Mouse (Mus musculus) erythroblast, embryonic 14.5 days (primary cell): ENCODE results near the gene Zswim8.

Experiments
- GATA1 ChIP-seq: IDR thresholded peaks from 2 replicates; pipeline ENCODE4 v1.6.1; 2012; ENCODE audit warnings: low read length, inconsistent platforms, mixed read lengths
- TAL1 ChIP-seq: IDR thresholded peaks from 3 replicates; pipeline ENCODE4 v1.6.1; 2012; ENCODE audit warnings: low read length, inconsistent platforms, mixed read lengths

- TF ChIP-seq GATA1: no peak
- TF ChIP-seq TAL1: no peak
Measured at GRCm38 (mm10) chr14:20723006-20723405, 15.7 kb downstream of the Zswim8 start.
